Mouse (Mus musculus) embryonic facial prominence, embryonic 11.5 days (tissue): ENCODE results near the gene Rplp1. TPM values are rescaled to one million over a fixed set of nuclear protein-coding genes. Genes with fewer than 3 reads are reported as not detected.
A peak's percentile ranks its signal among the peaks of the same experiment; 100 is the strongest.

ENCODE experiments used
- ATAC-seq: fragments of 200-750 bp; cut with Nextera tagmentation; replicated peaks from 2 replicates; pipeline ENCODE4 v1.8.0; 2017; ENCODE audit warnings: low read depth; ENCODE audit not compliant: insufficient number of reproducible peaks, low FRiP score, low TSS enrichment
- DNase-seq: peaks from one replicate; pipeline ENCODE4 v3.0.0-alpha.2; 2015; ENCODE audit warnings: low spot score
- H3K27ac ChIP-seq: fragments of 300-500 bp; sonication (generic); replicated peaks from 2 replicates; pipeline ENCODE4 v1.5.1; 2014; ENCODE audit warnings: mild to moderate bottlenecking, low read depth, low read length, control low read depth
- H3K27me3 ChIP-seq: fragments of 300-500 bp; sonication (generic); 2 replicates; pipeline ENCODE4 v1.6.1; 2014; ENCODE audit warnings: mild to moderate bottlenecking, low read length, moderate library complexity, mixed read lengths; ENCODE audit not compliant: control insufficient read depth, insufficient read depth
- H3K36me3 ChIP-seq: fragments of 300-500 bp; sonication (generic); replicated peaks from 2 replicates; pipeline ENCODE4 v1.6.1; 2014; ENCODE audit warnings: low read depth, mild to moderate bottlenecking, low read length, moderate library complexity, mixed read lengths; ENCODE audit not compliant: control insufficient read depth, insufficient read depth
- H3K4me1 ChIP-seq: fragments of 300-500 bp; sonication (generic); 2 replicates; pipeline ENCODE4 v1.6.1; 2014; ENCODE audit warnings: low read length, mixed read lengths; ENCODE audit not compliant: control insufficient read depth, insufficient read depth
- H3K4me2 ChIP-seq: fragments of 300-500 bp; sonication (generic); 2 replicates; pipeline ENCODE4 v1.6.1; 2014; ENCODE audit warnings: low read depth, mild to moderate bottlenecking, control low read depth, low read length, moderate library complexity
- H3K4me3 ChIP-seq: fragments of 300-500 bp; sonication (generic); 2 replicates; pipeline ENCODE4 v1.5.1; 2014; ENCODE audit warnings: low read depth, low read length, control low read depth
- H3K9ac ChIP-seq: fragments of 300-500 bp; sonication (generic); replicated peaks from 2 replicates; pipeline ENCODE4 v1.6.1; 2014; ENCODE audit warnings: mild to moderate bottlenecking, control low read depth, low read length
- H3K9me3 ChIP-seq: fragments of 300-500 bp; sonication (generic); replicated peaks from 2 replicates; pipeline ENCODE4 v1.6.1; 2016; ENCODE audit warnings: mild to moderate bottlenecking, low read length, inconsistent platforms, mixed read lengths; ENCODE audit not compliant: control insufficient read depth
- WGBS: fragments of 180-500 bp; shearing (Covaris S2); extraction: QIAGEN DNeasy Blood & Tissue Kit; methylation state at CpG from one replicate; pipeline ENCODE4 v1.1.7; 2014; 5-methylcytosine and 5-hydroxymethylcytosine counted together
- polyA plus RNA-seq: library from polyadenylated mRNA; unstranded; fragments of >200 nt; fragmentation: Nextera tagmentation; extraction: Ambion mirVana; gene quantifications from 2 replicates; pipeline ENCODE4 v1.2.1, GENCODE M21; 2014

Rplp1 gene
- 1,072 and 1,174 TPM in 2 replicates for polyA plus RNA-seq

GRCm38 (mm10) chr9:61914203-61914916, at the start of gene Rplp1:
Rplp1 (minus strand) TSS chr9:61914542.
- peak within 1 kb of the TSS; percentile 90 for H3K4me3 ChIP-seq
- no peaks in the 10 kb centered on the region for H3K9me3 ChIP-seq
- H3K4me1 ChIP-seq = no peaks in the 10 kb centered on the region
- DNase-seq = peak; percentile 98
- no peaks in the 10 kb centered on the region for H3K27me3 ChIP-seq
- peak within 1 kb of the TSS; percentile 71 for H3K27ac ChIP-seq
- H3K4me2 ChIP-seq = peak within 1 kb of the TSS; percentile 70
- peak; percentile 94 for ATAC-seq
- H3K36me3 ChIP-seq = peaks cover 3% of the 10 kb centered on the region
- H3K9ac ChIP-seq = peak within 1 kb of the TSS; percentile 95
- under 1% methylated on average over 66 of the region's 70 CpGs for WGBS

DNA sequence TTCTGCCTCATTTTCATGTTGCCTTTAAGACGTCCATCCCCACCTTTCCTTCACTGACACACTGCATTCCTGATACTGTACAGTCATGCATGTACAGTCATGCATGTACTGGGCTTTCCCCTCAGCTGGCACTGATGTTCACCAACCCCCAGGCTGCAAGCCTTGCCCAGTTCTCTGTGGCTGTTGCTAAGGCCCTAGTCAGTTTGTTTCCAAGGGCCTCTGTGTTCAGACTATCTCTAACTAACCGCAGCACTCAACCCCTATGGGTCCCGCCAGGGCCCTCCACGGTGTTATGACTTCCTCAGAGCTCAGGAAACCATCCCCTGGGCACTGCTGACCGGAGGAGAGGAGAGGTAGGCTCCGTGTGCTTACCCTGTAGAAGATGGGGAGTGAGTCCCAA, 49.0 kb upstream of the Rplp1 start:
- Histone ChIP-seq H3K9ac (no peak overlapping the region), H3K4me2 (no peak overlapping the region), H3K4me3 (no peak overlapping the region), H3K27me3 (no peaks in the 10 kb centered on the region), H3K9me3 (no peaks in the 10 kb centered on the region), H3K4me1 (no peaks in the 10 kb centered on the region), H3K27ac (no peak overlapping the region), H3K36me3 (no peaks in the 10 kb centered on the region)
- 77% methylated on average over 6 of the region's 6 CpGs for WGBS
- DNase-seq = no peak
- no peak for ATAC-seq

GRCm38 (mm10) chr9:61961181-61961580, 46.8 kb upstream of the Rplp1 start:
- ATAC-seq = no peak

DNA sequence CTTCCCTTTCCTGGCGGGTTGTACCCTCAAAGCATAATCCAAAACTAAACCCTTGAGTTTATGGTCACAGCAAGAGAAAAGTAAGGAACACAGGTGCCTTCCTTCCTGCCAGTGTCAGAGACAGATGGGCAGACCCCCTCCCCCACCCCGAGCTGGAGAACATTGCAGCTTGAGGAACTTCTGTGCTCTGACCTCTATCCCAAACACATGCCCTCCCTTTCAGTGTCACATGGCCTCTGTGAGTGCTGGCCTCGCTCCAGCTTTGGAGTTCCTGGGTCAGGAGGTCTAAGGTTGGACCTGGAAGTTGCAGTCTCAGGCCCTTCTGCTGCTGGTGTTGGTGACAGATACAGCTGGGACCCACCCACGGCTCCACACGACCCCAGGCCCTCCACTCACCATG, 46.4 kb upstream of the Rplp1 start:
- H3K4me2 ChIP-seq = no peak overlapping the region
- 61% methylated on average over 5 of the region's 5 CpGs for WGBS
- DNase-seq = no peak

More at GRCm38 (mm10) chr9:61961181-61961580, 46.8 kb upstream of the Rplp1 start:
- H3K9ac ChIP-seq = no peak overlapping the region
- H3K4me1 ChIP-seq = no peaks in the 10 kb centered on the region
- WGBS = 89% methylated on average over 4 of the region's 4 CpGs
- no peaks in the 10 kb centered on the region for H3K36me3 ChIP-seq
- H3K9me3 ChIP-seq = no peaks in the 10 kb centered on the region
- no peak for DNase-seq
- no peak overlapping the region for H3K4me3 ChIP-seq
- H3K4me2 ChIP-seq = no peak overlapping the region
- no peaks in the 10 kb centered on the region for H3K27me3 ChIP-seq
- H3K27ac ChIP-seq = no peak overlapping the region

GRCm38 (mm10) chr9:61959921-61960569, 45.7 kb upstream of the Rplp1 start:
- no peaks in the 10 kb centered on the region for H3K27me3 ChIP-seq
- no peaks in the 10 kb centered on the region for H3K36me3 ChIP-seq
- no peak overlapping the region for H3K4me2 ChIP-seq
- WGBS = 92% methylated on average over 1 of the region's 1 CpGs
- H3K4me1 ChIP-seq = no peaks in the 10 kb centered on the region
- H3K9me3 ChIP-seq = no peaks in the 10 kb centered on the region
- DNase-seq (no peak), ATAC-seq (no peak)
- no peak overlapping the region for H3K9ac ChIP-seq
- no peak overlapping the region for H3K27ac ChIP-seq
- no peak overlapping the region for H3K4me3 ChIP-seq

More for the DNA sequence above, 46.4 kb upstream of the Rplp1 start:
- no peaks in the 10 kb centered on the region for H3K36me3 ChIP-seq
- H3K4me1 ChIP-seq = no peaks in the 10 kb centered on the region
- H3K9ac ChIP-seq = no peak overlapping the region
- no peak for ATAC-seq
- H3K27me3 ChIP-seq = no peaks in the 10 kb centered on the region
- H3K27ac ChIP-seq = no peak overlapping the region
- no peak overlapping the region for H3K4me3 ChIP-seq
- H3K9me3 ChIP-seq = no peaks in the 10 kb centered on the region

GRCm38 (mm10) chr9:61954707-61955106, 40.4 kb upstream of the Rplp1 start:
- H3K9ac ChIP-seq = no peak overlapping the region
- no peaks in the 10 kb centered on the region for H3K4me1 ChIP-seq
- no peak overlapping the region for H3K4me3 ChIP-seq
- no peaks in the 10 kb centered on the region for H3K9me3 ChIP-seq
- no peaks in the 10 kb centered on the region for H3K27me3 ChIP-seq
- DNase-seq (no peak), ATAC-seq (no peak)
- no peak overlapping the region for H3K4me2 ChIP-seq
- H3K27ac ChIP-seq = no peak overlapping the region
- no peaks in the 10 kb centered on the region for H3K36me3 ChIP-seq

GRCm38 (mm10) chr9:61952241-61952640, 37.9 kb upstream of the Rplp1 start:
- Histone ChIP-seq H3K27me3 (no peaks in the 10 kb centered on the region), H3K9ac (no peak overlapping the region), H3K4me3 (no peak overlapping the region), H3K27ac (no peak overlapping the region), H3K9me3 (no peaks in the 10 kb centered on the region), H3K4me2 (no peak overlapping the region), H3K4me1 (no peaks in the 10 kb centered on the region), H3K36me3 (no peaks in the 10 kb centered on the region)
- ATAC-seq (no peak), DNase-seq (no peak)
- 31% methylated on average over 7 of the region's 7 CpGs for WGBS
